Mouse (Mus musculus) bone marrow macrophage, adult 2 months (primary cell): ENCODE results near the gene Prkn.

Source experiments
- CTCF ChIP-seq: IDR thresholded peaks from 2 replicates; pipeline ENCODE4 v1.5.1; 2012; ENCODE audit warnings: low read depth, mild to moderate bottlenecking, low read length, moderate library complexity
- POLR2A ChIP-seq: IDR thresholded peaks from 2 replicates; pipeline ENCODE4 v1.6.1; 2012; ENCODE audit warnings: mild to moderate bottlenecking, low read depth, low read length, borderline replicate concordance

- TF ChIP-seq CTCF (no peak), POLR2A (no peak)
Observed at GRCm38 (mm10) chr17:11340368-11340767, 500.2 kb downstream of the Prkn start.
